Mouse (Mus musculus): Measurements from ENCODE around the gene Irf3.
A peak's percentile ranks its signal among the peaks of the same experiment; 100 is the strongest.

Gene Irf3

GRCm38 (mm10) chr7:44974383-44975116 lies 22.9 kb upstream of the Irf3 start, which contains the start of gene Cpt1c:
TSS of gene Cpt1c (minus strand) at chr7:44974851.
- DNase-seq, result peak; percentile 82

- DNase-seq, result no peak
Observed at GRCm38 (mm10) chr7:44975117-44975419, 22.4 kb upstream of the Irf3 start.

GRCm38 (mm10) chr7:44978300-44978699 lies 19.1 kb upstream of the Irf3 start:
- DNase-seq, result no peak

GRCm38 (mm10) chr7:44981539-44981938 lies 15.9 kb upstream of the Irf3 start:
- no peak for DNase-seq

- peak; percentile 90 for DNase-seq
Observed at GRCm38 (mm10) chr7:44983085-44983484, 14.4 kb upstream of the Irf3 start.

- DNase-seq, result no peak
Observed at GRCm38 (mm10) chr7:44983944-44984832, 13.3 kb upstream of the Irf3 start.

GRCm38 (mm10) chr7:44984833-44985164 lies 12.6 kb upstream of the Irf3 start:
- no peak for DNase-seq

- DNase-seq, result peak; percentile 81
Observed at GRCm38 (mm10) chr7:44985595-44986191, 11.8 kb upstream of the Irf3 start.

- DNase-seq, result peak; percentile 99
Observed at GRCm38 (mm10) chr7:44986192-44986878, 11.1 kb upstream of the Irf3 start, which contains the start of gene Prmt1. TSS of gene Prmt1 (minus strand) at chr7:44986568.

- DNase-seq, result no peak
Observed at GRCm38 (mm10) chr7:44986879-44987718, 10.3 kb upstream of the Irf3 start.

GRCm38 (mm10) chr7:44996672-44997071 lies 776 bp upstream of the Irf3 start:
- no peak for DNase-seq

GRCm38 (mm10) chr7:44997940-44998428 lies 536 bp downstream of the Irf3 start:
- DNase-seq, result no peak

- DNase-seq, result peak; percentile 83
Observed at GRCm38 (mm10) chr7:44998501-44998955, 1.1 kb downstream of the Irf3 start, which contains the start of gene Bcl2l12. TSS of gene Bcl2l12 (minus strand) at chr7:44998712.

- DNase-seq, result peak; percentile 49
Observed at GRCm38 (mm10) chr7:44999753-45000152, 2.3 kb downstream of the Irf3 start.

- DNase-seq, result no peak
Observed at GRCm38 (mm10) chr7:45000539-45001114, 3.2 kb downstream of the Irf3 start.

- DNase-seq, result no peak
Observed at GRCm38 (mm10) chr7:45002440-45002839, 5.0 kb downstream of the Irf3 start.

GRCm38 (mm10) chr7:45004546-45004945 lies 7.1 kb downstream of the Irf3 start:
- DNase-seq, result peak; percentile 50

GRCm38 (mm10) chr7:45005321-45005992 lies 8.0 kb downstream of the Irf3 start:
- DNase-seq, result no peak

- no peak for DNase-seq
Observed at GRCm38 (mm10) chr7:45006503-45006902, 9.1 kb downstream of the Irf3 start.

GRCm38 (mm10) chr7:45007141-45007540 lies 9.7 kb downstream of the Irf3 start:
- no peak for DNase-seq

GRCm38 (mm10) chr7:45007846-45008245 lies 10.4 kb downstream of the Irf3 start:
- DNase-seq, result no peak
